12 mouse cellular contexts compared by ENCODE assay signal in the genomic region with DNA sequence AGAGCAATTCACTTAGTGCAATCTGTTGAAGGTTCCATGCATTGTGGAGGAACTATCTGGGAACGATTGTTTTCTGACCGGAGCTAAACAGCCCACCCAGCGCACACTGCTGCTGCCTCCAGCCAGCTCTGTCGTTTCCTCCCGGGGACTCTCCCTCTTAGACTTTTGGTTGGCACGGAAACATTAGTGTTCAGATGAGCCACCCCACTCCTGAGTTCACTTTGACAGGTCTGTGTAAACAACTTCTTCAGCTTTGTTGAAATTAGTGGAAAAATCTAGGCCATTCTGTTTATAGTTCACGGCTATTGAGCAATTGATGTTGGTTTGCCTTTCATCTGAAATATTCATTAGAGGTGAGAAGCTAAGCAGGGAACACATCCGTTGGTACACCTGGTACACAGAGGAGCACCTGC. TPM values are rescaled to one million over a fixed set of nuclear protein-coding genes. Genes with fewer than 3 reads are reported as not detected.
DNase-seq lines count a peak whose midpoint lies in the region; ATAC-seq lines count a peak whose summit lies in the region.
"Had no signal": no experiment of that assay in that cellular context is flagged by ENCODE, and none has a peak within 500 bp of the region (broad histone marks: within the 10 kb centered on the region; RNA-seq: fewer than 3 reads in every experiment).

No protein-coding gene starts in this region.

- no peak overlapping the region for H3K4me2 ChIP-seq in liver, embryonic 16.5 days (ENCODE audit: low read depth, low read length)
- H3K4me2 ChIP-seq in liver, embryonic 11.5 days: no peak overlapping the region
- H3K4me2 ChIP-seq in hindbrain, embryonic 15.5 days: no peak overlapping the region
- peak overlapping the region; percentile 1; the same call in 1 of the 2 replicates for H3K4me2 ChIP-seq in lung, embryonic 15.5 days
- no peak overlapping the region for H3K4me2 ChIP-seq in stomach, embryonic 14.5 days (replicated peaks; ENCODE audit: low read depth, low read length)
- H3K4me2 ChIP-seq: liver, embryonic 15.5 days had no signal

- no peak overlapping the region for H3K4me3 ChIP-seq in liver, embryonic 16.5 days (ENCODE audit: low read depth, low read length)
- no peak overlapping the region for H3K4me3 ChIP-seq in liver, embryonic 11.5 days (ENCODE audit: low read depth, low read length)
- H3K4me3 ChIP-seq in hindbrain, embryonic 15.5 days: no peak overlapping the region
- no peak overlapping the region for H3K4me3 ChIP-seq in lung, embryonic 15.5 days
- H3K4me3 ChIP-seq in stomach, embryonic 14.5 days (ENCODE audit: low read depth, low read length): no peak overlapping the region
- H3K4me3 ChIP-seq: liver, embryonic 15.5 days had no signal

- WGBS in liver, embryonic 16.5 days (ENCODE audit: insufficient replicate concordance): 23% methylated on average over 8 of the region's 8 CpGs
- WGBS in liver, embryonic 11.5 days: 34% methylated on average over 8 of the region's 8 CpGs
- WGBS in hindbrain, embryonic 15.5 days: 17% methylated on average over 8 of the region's 8 CpGs
- 9% methylated on average over 8 of the region's 8 CpGs for WGBS in lung, embryonic 15.5 days
- 8% methylated on average over 8 of the region's 8 CpGs for WGBS in stomach, embryonic 14.5 days

- no peaks in the 10 kb centered on the region for H3K4me1 ChIP-seq in liver, embryonic 16.5 days (ENCODE audit: control insufficient read depth, low read depth, low read length)
- peaks cover 13% of the 10 kb centered on the region for H3K4me1 ChIP-seq in liver, embryonic 11.5 days (replicated peaks; ENCODE audit: control insufficient read depth, insufficient read depth, low read length)
- H3K4me1 ChIP-seq in hindbrain, embryonic 15.5 days (replicated peaks): peaks cover 40% of the 10 kb centered on the region
- peaks cover 57% of the 10 kb centered on the region for H3K4me1 ChIP-seq in lung, embryonic 15.5 days
- peaks cover 27% of the 10 kb centered on the region; the same call in 1 of the 2 replicates for H3K4me1 ChIP-seq in stomach, embryonic 14.5 days (ENCODE audit: control insufficient read depth, insufficient read depth, low read length)
- H3K4me1 ChIP-seq: liver, embryonic 15.5 days had no signal

- no peak for DNase-seq in liver, embryonic 11.5 days (ENCODE audit: low spot score)
- no peak for DNase-seq in cerebellum, postnatal 14 days
- DNase-seq in right cerebral cortex, postnatal 36 days (ENCODE audit: low spot score in 2 of 2): no peak
- DNase-seq: cerebellum, adult 2 months; right cerebral cortex, adult 18-20 months had no signal

- no peaks in the 10 kb centered on the region for H3K36me3 ChIP-seq in liver, embryonic 16.5 days (ENCODE audit: control insufficient read depth, insufficient read depth)
- no peaks in the 10 kb centered on the region for H3K36me3 ChIP-seq in liver, embryonic 11.5 days (ENCODE audit: control insufficient read depth, insufficient read depth, low read length)
- H3K36me3 ChIP-seq in hindbrain, embryonic 15.5 days: no peaks in the 10 kb centered on the region
- H3K36me3 ChIP-seq in lung, embryonic 15.5 days: no peaks in the 10 kb centered on the region
- no peaks in the 10 kb centered on the region for H3K36me3 ChIP-seq in stomach, embryonic 14.5 days (ENCODE audit: control insufficient read depth, insufficient read depth, low read length)
- H3K36me3 ChIP-seq: liver, embryonic 15.5 days had no signal

- no peak overlapping the region for H3K9ac ChIP-seq in liver, embryonic 16.5 days (ENCODE audit: low read depth, low read length)
- no peak overlapping the region for H3K9ac ChIP-seq in liver, embryonic 11.5 days (ENCODE audit: low read depth, low read length)
- no peak overlapping the region for H3K9ac ChIP-seq in hindbrain, embryonic 15.5 days
- H3K9ac ChIP-seq in lung, embryonic 15.5 days: no peak overlapping the region
- no peak overlapping the region for H3K9ac ChIP-seq in stomach, embryonic 14.5 days (replicated peaks; ENCODE audit: low read depth, low read length)
- H3K9ac ChIP-seq: liver, embryonic 15.5 days had no signal

- ATAC-seq in liver, embryonic 16.5 days (ENCODE audit: low read depth): peak; percentile 19; the same call in 1 of the 2 replicates
- ATAC-seq in liver, embryonic 11.5 days (replicated peaks; ENCODE audit: low FRiP score): no peak
- ATAC-seq in hindbrain, embryonic 15.5 days (ENCODE audit: low FRiP score, low read depth): no peak; the same call in 1 of the 2 replicates
- peak; percentile 70 for ATAC-seq in lung, embryonic 15.5 days (ENCODE audit: borderline replicate concordance, extremely low read depth, low FRiP score, low TSS enrichment)
- ATAC-seq in stomach, embryonic 14.5 days (ENCODE audit: insufficient number of reproducible peaks, insufficient read depth, low FRiP score, low read depth): 0 out of 2 replicates have a peak, but pooled peaks have one; percentile 30
- no peak for ATAC-seq in megakaryocyte, adult 5-6 weeks (ENCODE audit: poor library complexity, severe bottlenecking)
- ATAC-seq: Patski had no signal

- H3K27ac ChIP-seq in liver, embryonic 16.5 days (ENCODE audit: low read length): no peak overlapping the region
- no peak overlapping the region for H3K27ac ChIP-seq in liver, embryonic 11.5 days (ENCODE audit: low read depth, low read length)
- H3K27ac ChIP-seq in hindbrain, embryonic 15.5 days (replicated peaks): peak overlapping the region; percentile 67
- H3K27ac ChIP-seq in lung, embryonic 15.5 days: peak overlapping the region; percentile 79
- H3K27ac ChIP-seq in stomach, embryonic 14.5 days (ENCODE audit: low read length): 0 out of 2 replicates have a peak overlapping the region, but pooled peaks have one; percentile 21
- H3K27ac ChIP-seq: liver, embryonic 15.5 days had no signal

- no peaks in the 10 kb centered on the region for H3K27me3 ChIP-seq in liver, embryonic 16.5 days (ENCODE audit: control insufficient read depth, insufficient read depth, low read depth, low read length)
- no peaks in the 10 kb centered on the region for H3K27me3 ChIP-seq in liver, embryonic 11.5 days (replicated peaks; ENCODE audit: control insufficient read depth, insufficient read depth, low read length)
- no peaks in the 10 kb centered on the region for H3K27me3 ChIP-seq in hindbrain, embryonic 15.5 days
- no peaks in the 10 kb centered on the region for H3K27me3 ChIP-seq in lung, embryonic 15.5 days
- H3K27me3 ChIP-seq in stomach, embryonic 14.5 days (ENCODE audit: control insufficient read depth, insufficient read depth, low read length): no peaks in the 10 kb centered on the region
- H3K27me3 ChIP-seq: liver, embryonic 15.5 days; Patski had no signal

- no peaks in the 10 kb centered on the region for H3K9me3 ChIP-seq in liver, embryonic 16.5 days (replicated peaks; ENCODE audit: control insufficient read depth, low read length)
- no peaks in the 10 kb centered on the region for H3K9me3 ChIP-seq in liver, embryonic 11.5 days (ENCODE audit: control insufficient read depth, low read length)
- H3K9me3 ChIP-seq in hindbrain, embryonic 15.5 days: no peaks in the 10 kb centered on the region
- H3K9me3 ChIP-seq in lung, embryonic 15.5 days: no peaks in the 10 kb centered on the region
- no peaks in the 10 kb centered on the region for H3K9me3 ChIP-seq in stomach, embryonic 14.5 days (ENCODE audit: control insufficient read depth, low read depth, low read length)
- H3K9me3 ChIP-seq: liver, embryonic 15.5 days had no signal

RNA-seq across cellular contexts. Expression of a gene that starts 53.0 kb away (rescaled TPM):
- 1.1 and 1.5 TPM in 2 replicates for polyA plus RNA-seq in liver, embryonic 16.5 days (2015; fragmentation: Nextera tagmentation; extraction: Ambion mirVana)
- polyA plus RNA-seq in liver, embryonic 11.5 days (2014; fragmentation: Nextera tagmentation; extraction: Ambion mirVana): 11.6 and 13.4 TPM in 2 replicates
- polyA plus RNA-seq in hindbrain, embryonic 15.5 days (2015; fragmentation: Nextera tagmentation; extraction: Ambion mirVana): 49.3 and 50.7 TPM in 2 replicates
- polyA plus RNA-seq in lung, embryonic 15.5 days (2015; fragmentation: Nextera tagmentation; extraction: Ambion mirVana): 74.0 and 77.2 TPM in 2 replicates
- 12.7 and 14.7 TPM in 2 replicates for polyA plus RNA-seq in stomach, embryonic 14.5 days (2014; fragmentation: Nextera tagmentation; extraction: Ambion mirVana)
- 0.07 and 0.32 TPM in 2 replicates for total RNA-seq in megakaryocyte, adult 5-6 weeks (2015)
- 0.20 TPM in 1 of 2 replicates, not detected in the other for total RNA-seq in megakaryocyte, adult 5-6 weeks (2017)

Comparison
In these comparisons a context has a peak if more than half of its experiments do, and no peak if none do; other contexts are left out.
1. ATAC-seq: peak in liver, embryonic 16.5 days (single experiment), lung, embryonic 15.5 days (single experiment) and stomach, embryonic 14.5 days (single experiment); none in liver, embryonic 11.5 days (single experiment), hindbrain, embryonic 15.5 days (single experiment) and megakaryocyte, adult 5-6 weeks (single experiment).
2. H3K27ac ChIP-seq: peak in hindbrain, embryonic 15.5 days (single experiment), lung, embryonic 15.5 days (single experiment) and stomach, embryonic 14.5 days (single experiment); none in liver, embryonic 16.5 days (single experiment) and liver, embryonic 11.5 days (single experiment).